Mouse (Mus musculus): ENCODE data around the gene Ccne1.

Ccne1 gene

DNA sequence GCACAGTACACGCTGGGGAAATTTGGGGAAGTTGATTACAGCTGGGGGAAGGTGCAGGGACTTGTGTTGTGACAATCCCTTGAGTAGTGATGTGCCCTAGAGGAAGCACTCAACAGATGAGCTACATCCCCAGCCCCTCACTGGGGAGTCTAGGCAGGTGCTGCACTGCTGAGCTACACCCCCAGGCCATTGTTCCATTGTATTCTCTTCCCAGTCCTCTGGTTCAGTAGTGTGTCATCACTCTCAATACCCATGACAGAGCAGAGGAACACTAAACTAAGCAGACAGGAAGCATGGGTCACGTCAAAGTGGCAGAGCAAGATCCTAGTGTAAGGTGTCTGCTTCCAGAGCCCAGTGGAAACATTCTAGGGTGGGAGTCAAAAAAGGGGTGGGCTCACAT lies 14.2 kb downstream of the Ccne1 start:
- DNase-seq = no peak

DNA sequence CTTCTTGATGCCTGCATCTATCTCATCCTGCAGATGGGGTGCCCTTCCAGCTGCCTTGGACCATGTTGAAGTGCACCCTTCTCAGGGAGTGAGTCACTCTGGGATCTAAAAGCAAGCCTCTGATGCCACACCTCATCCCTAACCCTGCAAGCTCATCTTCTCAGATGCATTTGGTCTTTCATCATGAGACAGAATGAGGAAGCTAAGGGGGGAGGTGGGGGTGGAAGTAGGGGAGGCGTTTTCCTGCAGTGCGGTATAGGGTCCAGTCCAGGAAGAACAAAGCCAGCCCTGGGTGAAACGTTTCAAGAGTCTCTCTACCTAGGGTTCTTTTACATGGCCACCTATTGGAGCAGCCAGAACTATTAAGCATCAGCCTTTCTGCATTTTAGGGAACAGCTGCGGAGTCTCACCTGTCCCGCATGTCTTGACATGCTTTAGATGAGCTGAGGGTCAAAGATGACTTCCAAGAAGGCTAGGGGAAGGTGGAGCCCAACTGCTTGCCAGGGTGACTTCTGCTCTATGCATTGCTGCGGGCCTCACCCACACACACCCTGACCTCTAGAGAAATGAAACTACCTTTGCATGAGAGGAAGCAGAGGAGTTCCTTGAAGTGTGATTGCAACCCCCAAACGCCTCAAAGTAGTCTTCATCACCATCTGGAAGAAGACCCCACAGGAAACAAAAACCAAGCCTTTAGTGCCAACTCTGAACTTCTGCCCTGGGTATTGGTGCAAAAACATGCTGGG lies 17.2 kb downstream of the Ccne1 start:
- peak in 1 of 2 experiments; percentile 21 for DNase-seq

DNA sequence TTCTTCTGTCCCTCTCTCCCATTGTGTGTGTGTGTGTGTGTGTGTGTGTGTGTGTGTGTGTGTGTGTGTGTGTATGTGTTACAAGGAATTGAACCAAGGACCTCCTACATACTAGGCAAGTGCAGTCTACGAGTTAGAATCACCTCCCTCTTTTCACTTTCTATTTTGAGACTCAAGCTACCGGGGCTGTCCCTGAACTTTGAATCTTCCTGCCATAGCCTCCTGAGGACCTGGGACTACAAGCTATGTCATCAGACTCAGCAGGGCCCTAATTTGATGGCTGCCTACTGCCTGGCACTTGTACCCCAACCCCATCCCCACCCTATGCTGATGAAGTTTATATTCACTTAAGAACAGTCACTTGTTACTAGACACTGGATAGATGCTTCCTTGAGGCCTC lies 18.9 kb downstream of the Ccne1 start:
- no peak for DNase-seq

DNA sequence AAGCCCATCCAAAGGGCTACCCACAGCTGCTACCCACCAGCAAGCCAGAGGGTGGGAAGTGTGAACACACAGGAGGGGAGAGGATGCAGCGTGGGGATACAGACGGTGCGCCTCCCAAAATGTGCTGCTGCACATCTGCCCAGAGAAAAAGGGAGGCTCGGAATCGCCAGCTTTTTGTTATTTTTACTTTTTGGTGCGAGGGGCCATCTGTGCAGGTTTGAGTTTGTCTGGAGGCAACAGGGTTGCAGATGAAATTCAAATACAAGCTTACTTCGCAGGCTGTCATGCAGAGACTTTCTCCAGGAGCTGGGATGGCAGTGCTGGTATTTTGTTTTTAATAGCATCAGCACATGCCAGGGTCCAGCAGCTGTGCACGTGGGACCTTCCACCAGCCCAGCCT lies 19.5 kb downstream of the Ccne1 start:
- no peak for DNase-seq

DNA sequence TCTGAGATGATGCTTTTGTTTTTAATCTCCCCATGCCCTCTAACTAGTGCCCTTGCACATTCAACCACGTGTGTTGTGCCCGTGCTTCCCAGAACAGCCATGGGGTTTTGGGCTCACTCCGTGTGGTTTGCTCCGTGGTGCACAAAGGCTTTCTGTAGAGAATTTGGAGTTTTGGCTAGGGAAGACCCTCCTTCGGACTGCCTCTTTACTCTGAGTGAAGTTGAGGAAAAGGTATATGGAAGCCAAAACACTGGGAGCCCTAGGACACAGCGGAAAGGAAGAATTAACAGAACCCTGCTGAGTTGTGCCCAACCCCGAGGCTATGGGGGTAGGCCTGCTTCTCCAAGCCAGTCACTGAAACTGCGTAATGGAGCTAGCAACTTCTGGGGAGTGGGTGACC lies 20.9 kb downstream of the Ccne1 start:
- DNase-seq = no peak

DNA sequence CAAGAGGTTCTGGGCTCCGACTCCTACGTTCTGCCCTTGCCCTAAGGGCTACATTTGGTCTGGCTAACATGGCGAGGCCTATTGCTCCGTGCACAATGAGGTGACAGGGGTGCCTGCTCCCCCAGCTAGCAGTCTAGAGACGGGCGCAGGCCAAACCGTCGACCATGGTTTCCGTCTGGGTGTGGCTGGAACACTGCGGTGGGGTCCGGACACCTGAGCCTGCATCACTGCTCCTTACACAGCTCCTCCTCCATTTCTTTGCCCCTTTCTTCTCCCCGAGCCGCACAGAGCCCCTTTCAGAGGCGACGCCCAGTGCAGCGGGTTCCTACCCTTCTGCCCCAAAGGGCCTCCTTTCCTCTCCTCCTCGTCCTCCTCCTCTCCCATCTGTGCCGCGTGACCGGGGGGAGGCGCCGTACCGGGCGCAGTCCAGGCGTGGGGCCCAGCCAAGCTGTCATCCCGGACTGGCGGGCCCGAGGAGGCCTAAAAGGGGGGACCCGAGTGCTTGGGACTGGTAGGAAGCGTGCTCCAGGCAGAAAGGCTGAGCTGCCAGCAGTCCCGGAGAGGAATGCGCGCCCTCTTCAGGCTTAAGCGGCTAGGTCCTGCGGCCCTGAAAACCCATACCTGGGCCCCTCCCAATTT lies 21.6 kb downstream of the Ccne1 start:
- peak; percentile 61 to 68 for DNase-seq

DNA sequence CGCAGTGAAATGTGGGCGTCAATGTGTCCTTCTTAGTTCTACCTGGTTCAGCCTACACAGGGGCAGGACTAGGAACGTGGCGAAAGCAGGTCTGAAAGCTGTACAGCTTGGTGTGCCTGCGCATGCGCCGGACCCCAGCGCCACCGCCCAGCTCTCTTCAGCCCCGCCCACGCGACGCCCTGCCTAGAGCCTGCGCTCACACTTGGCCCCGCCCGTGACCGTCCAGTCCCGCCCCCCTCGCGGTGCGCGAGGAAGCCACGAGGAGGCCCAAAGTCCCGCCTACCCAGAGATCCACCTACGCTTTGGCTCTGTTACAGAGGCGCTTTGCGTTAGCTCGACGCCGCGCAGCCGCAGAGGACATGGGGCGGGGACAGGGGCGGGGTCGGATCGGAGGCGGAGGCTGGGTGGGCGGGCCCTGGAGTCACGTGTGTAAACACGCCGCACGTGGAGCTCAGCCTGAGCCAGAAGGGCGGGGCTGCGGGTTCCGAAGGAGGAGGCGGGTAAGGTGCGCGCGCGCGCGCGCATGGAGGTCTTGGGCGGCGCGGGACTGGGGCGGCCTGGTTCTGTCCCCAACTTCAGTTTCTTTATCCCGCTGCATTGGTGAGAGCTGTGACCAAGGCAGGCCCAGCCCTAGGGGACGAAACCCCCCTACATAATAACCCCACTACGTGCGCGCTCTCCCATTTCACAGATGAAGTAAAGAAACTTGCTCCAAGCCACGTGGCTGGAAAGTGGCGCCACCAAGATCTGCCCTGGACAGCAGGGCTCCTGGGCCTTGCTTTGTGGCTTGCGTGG lies 22.4 kb downstream of the Ccne1 start:
- peak; percentile 100 for DNase-seq

DNA sequence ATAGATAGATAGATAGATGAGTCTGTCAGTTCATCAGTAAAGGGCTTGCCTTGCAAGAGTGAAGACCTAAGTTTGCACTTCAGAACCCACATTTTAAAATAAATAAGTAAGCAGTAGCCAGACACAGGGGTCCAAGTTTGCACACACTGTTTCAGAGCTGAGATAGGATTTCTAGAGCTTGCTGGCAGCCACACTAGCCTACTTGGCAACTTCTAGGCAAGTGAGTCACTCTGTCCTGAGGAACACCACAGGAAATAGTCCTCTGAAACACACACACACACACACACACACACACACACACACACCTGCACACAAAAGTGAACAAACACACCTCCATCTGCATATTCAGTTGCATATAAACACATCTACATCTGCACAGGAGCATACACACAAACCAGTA lies 24.4 kb downstream of the Ccne1 start:
- no peak for DNase-seq

DNA sequence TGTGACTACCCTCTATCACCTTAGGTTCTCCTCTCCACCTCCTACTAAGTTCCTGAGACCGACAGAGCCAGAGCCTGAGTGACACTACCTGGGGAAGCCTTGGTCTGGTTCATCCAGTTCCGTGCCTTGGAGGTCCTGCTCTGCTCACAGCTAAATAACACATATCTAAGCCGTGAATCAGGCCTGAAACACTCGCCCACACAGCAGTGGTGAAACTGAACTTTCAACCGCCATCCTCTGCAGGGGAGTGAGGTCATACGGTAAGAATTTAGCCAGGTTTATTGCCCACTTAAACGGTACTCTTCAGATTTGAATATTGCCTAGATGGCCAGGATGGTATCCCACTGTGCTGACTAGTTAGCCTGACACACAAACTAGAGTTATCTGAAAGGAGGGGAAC lies 30.1 kb downstream of the Ccne1 start:
- no peak for DNase-seq

DNA sequence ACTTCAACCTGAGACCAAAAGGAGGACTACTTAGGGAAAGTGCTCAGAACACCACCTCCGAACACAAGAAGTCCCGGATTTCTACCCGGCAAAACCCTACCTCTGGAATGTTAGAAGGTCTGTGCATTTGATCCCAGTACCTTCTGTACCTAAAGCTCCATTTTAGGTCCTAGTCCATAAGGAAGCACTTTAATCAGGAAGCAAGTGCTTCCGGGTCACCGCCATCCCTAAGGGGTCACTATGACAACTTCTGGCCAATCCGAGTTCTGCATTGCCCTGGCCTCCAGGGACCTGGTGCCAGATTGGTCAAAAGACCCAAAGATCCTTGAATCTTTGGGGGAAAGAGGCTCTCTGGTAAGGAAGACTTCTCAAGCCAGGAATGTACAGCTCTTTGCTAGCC lies 31.8 kb downstream of the Ccne1 start:
- no peak for DNase-seq

DNA sequence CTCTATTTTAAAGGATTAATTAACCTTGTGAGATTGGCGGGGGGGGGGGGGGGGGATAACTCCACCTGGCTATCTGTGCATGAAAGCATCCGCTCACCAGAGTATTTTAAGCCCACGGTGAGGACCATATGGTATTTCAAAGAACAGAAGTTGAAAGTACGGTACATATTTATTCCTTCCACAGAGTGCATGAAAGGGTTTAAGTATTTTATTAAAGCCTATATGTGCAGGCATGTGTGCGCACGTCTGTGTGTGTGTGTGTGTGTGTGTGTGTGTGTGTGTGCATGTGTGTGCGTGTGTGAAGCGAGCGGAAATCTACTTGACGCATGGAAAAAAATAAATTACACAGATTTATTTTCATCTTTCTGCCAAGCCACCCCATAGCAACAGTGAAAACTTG lies 32.4 kb downstream of the Ccne1 start:
- no peak for DNase-seq

DNA sequence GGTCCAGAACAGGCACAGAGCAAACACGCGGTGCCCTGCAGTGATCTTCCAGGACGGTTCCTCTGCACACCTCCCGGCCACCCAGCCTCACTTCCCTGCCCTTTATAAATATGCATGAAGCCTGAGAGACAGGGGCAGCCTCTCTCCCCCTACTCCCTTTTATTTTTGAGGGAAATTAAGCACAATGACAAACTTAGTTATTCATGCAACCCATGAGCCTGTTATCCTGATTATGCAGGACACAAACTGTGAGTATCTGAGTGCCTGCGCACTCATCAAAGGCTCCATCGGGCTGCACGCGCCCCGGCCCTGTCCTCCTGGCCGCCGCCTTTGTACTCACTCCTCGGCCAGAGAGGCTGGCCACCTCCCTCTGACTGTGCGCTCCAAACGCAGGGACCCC lies 32.8 kb downstream of the Ccne1 start:
- no peak for DNase-seq

DNA sequence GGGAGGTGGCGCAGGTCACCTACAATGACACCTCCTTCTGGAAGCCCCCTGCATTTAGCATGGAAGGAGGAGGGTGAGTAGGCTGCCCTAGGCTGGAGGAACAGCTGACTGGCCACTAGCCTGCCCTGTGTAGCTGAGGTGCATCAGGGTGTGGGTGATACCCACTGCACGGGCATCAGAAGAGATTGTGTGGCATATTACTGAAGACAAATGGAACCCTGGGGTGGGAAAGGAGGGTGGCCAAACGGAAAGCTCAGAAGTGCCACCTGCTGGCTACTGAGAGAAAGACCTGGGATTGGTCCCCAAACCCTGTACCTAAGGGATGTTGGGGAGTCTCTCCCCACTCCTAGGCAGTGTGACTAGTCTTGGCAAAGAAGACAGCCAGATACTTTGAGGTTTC lies 33.6 kb downstream of the Ccne1 start:
- peak in 1 of 2 experiments; percentile 12 for DNase-seq

DNA sequence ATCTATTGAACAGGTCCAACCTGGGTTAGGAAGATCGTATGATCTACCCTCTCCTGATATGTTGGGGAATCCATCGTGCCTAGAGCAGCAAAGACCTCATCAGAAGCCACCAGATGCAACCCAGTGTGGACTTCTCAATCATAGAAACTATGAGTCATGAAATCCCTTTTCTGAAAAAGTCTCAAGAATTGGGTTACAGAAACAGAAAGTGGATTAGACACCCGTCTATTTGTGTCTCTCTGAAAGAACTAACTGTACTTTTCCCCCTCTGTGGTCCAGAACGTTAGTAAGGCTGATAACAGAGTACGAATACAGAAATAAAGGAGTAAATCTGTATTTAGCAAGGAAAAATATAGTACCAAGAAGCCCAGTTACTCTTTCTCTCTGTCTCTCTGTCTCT lies 36.3 kb downstream of the Ccne1 start:
- no peak for DNase-seq

DNA sequence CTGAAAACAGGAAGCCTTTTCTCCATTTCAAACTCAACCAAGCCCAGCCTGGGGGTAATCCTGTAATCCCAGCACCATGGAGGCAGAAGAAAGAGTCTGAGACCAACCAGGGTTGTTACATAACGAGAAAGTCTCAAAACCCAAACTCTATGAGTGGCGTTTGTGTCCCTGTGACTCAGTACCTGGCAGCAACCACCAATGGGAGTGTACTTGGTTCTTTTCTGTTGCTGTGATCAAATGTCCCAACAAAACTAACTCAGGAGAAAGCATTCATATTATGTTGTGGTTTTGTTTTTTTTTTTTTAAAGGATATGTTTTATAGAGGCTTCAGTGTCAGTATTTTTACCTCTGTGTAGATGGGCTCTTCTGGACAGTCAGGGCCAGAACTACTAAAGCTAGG lies 36.7 kb downstream of the Ccne1 start:
- no peak for DNase-seq

DNA sequence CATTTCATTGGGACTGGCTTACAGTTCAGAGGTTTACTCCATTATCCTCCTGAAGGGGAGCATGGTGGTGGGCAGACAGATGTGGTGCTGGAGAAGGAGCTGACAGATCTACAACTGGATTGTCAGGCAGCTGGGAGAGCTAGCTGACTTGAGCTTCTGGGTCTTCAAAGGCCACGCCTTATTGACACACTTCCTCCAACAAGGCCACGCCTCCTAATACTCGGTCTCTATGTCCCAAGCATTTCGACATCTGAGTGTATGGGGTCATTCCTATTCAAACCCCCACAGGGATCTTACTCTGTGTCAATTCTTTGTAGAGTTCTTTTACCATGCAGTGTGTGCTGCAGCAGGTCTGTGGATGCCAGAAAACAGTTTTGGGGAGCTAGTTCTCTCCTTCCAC lies 42.9 kb downstream of the Ccne1 start:
- no peak for DNase-seq

DNA sequence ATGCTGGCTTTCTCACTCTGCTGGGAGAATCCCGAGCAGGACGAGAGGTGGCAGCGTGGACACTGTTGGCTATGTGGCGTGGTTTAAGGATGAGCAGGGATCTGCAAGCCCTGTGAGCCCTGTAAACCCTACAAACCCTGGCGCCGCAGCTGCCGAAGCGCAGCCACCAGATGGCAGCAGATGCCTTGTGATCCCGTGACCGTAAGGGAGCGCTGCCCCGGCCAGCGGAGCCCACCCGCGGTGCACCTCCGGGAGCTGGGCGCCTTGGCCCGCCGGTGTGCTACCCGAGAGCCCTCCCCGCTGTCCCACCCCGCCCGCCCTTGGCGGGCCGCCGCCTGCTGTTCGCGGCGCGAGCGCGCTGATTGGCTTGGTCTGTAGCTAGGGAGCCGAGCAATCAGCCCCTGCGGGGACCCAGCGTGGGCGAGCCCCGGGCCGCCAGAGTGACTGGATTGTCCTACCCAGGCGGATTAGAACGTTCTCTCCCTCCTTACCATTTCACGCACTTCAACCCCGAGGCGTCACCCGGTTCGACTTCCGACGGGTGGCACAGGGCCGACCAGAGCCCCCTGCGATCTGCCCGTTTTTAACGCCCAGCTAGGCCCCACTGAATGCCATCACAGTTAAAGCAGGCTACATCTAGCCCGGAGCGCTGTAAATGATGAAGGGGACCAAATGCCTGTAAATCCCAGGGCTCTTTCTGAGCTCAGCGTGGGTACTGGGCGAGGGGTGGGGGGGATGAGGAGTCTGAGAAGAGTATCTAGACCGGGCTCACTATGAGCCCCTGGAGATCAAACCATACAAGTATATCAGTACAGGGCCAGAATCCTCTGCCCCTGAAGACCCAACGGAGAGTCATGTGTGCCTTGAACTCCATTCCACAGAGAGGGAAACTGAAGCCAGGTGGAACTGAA lies 46.0 kb downstream of the Ccne1 start:
- peak; percentile 72 to 75 for DNase-seq

DNA sequence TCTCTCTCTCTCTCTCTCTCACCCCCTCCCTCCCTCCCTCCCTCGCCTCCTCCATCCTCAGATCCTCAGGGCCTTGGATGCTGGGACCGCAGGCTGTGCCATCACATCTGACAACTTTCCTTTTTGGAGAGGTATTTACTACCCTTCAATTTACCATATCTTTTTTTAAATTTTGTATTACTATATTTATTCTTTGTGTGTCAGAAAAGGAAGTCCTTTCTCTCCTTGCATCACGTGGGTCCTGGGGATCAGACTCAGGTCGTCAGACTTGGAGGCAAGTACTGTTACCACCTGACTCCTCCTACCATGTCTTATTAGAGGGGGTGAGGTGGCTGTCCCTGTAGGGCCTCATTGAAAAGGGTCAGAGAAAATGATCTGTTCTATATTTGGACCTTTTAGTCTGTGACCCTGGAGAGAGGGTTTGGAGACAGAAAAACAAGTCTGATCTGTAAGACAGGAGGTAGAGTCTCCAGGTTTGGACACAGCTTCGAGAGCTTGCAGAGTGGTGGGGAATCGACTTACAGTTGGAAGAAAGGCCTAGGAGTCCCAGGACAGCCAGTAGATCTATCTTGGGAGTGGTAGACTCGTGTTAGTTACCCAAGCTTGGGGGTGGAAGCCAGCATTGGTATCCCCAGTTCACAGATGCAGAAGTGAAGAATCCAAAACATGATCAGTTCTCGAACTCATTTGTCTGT lies 47.6 kb downstream of the Ccne1 start:
- DNase-seq = no peak

DNA sequence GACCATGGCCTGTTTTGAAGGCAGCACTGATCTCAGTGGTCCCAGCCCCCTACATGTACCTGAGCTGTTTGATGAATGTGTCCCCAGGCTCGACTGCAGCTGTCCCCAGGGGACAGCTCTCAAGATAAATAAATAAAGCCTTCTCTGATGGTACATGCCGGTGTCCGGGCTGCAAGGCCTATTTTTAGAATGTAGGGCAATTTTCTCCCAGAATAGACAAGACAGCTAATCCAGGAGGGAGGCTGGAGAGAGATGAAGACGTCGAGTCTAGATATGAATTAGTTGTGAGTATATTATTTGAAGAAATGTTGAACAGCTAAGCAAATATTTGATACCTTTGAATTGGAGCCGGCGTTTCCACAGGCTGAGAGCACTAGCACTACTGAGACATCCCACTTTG lies 48.2 kb downstream of the Ccne1 start:
- no peak for DNase-seq

DNA sequence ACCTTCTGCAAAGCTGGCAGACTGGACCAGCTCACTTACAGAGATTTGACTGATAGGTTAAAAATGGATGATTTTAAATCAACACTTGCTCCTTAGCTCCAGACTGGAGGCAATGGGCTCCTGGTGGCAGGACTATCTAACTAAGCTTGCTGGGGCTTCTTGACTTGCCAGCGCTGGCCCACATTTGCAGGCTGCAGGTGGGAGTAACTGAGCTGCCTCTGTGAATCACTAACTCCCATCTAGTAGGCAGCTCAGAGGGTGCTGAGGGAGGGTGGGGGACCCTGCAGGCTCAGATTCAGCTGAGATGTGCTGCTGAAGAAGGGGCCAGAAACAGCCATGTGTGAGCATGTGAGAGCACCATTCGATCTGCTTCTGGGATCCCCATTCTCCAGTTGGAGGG lies 51.3 kb downstream of the Ccne1 start:
- DNase-seq = no peak

DNA sequence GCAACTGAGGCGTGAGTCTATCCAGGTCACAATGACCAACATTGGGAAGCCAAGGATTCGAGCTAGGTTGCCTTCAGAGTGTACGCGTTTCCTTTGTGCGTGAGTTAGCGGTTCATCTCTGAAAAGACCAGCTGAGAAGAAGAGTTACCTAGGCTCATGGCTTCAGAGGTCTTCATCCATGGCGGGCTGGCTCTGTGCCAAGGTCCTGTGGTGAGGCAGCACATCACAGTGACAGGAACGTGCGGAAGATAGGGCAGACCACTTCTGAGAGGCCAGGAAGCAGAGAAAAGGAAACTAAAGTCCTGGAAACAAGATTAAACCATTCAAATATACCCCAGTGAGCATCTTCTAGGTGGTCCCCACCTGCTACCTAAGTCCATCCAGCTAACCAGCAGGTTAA lies 53.1 kb downstream of the Ccne1 start:
- no peak for DNase-seq
